Mouse (Mus musculus): Measurements from ENCODE around the gene Rasgef1c. TPM values are rescaled to one million over a fixed set of nuclear protein-coding genes. Genes with fewer than 3 reads are reported as not detected.

Rasgef1c gene
- polyA plus RNA-seq, 1 experiment from 2014 or later: not detected

GRCm38 (mm10) chr11:49955577-49956261 is 54.1 kb downstream of the Rasgef1c start:
- Histone ChIP-seq H3K4me1 (ENCODE audit: insufficient read depth, low read depth, low read length) (no peaks in the 10 kb centered on the region), H3K9me3 (ENCODE audit: low read length) (no peaks in the 10 kb centered on the region), H3K4me3 (ENCODE audit: low read depth, low read length) (no peak overlapping the region), H3K36me3 (ENCODE audit: insufficient read depth, low read length) (no peaks in the 10 kb centered on the region), H3K27ac (ENCODE audit: low read length) (no peak overlapping the region), H3K27me3 (replicated peaks; ENCODE audit: insufficient read depth, low read length) (no peaks in the 10 kb centered on the region), H3K9ac (replicated peaks; ENCODE audit: low read depth) (no peak overlapping the region), H3K4me2 (replicated peaks; ENCODE audit: low read depth, low read length) (no peak overlapping the region)
- peak; percentile 44 for ATAC-seq
- 25% methylated on average over 8 of the region's 8 CpGs for WGBS
- TF ChIP-seq CTCF (IDR thresholded peaks at IDR 0.05): peak; percentile 93
- TF ChIP-seq EP300 (IDR thresholded peaks at IDR 0.05): no peak
- DNase-seq (ENCODE audit: low spot score): peak; percentile 84

DNA sequence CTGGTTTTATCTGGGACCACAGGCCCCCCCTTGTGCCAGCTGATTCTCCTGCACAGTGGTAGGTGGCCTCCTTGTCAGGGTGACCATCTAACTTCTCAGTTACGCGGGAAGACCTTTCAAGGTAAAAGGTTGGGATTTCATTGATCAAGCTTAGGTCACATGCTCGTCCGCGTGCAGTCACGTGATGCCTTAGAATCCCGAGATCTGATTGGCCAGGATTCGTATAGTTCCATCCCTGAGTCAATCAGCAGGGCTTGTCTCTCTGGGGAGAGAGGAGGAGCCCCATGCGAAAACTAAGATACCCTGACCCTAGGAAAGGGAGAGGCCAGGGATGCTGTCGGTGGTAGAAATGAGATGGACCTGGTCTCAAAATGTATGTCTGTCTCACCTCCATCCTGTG is 56.4 kb downstream of the Rasgef1c start:
- no peaks in the 10 kb centered on the region for H3K36me3 ChIP-seq (ENCODE audit: insufficient read depth, low read length)
- no peaks in the 10 kb centered on the region for H3K9me3 ChIP-seq (ENCODE audit: low read length)
- H3K4me2 ChIP-seq (replicated peaks; ENCODE audit: low read depth, low read length): no peak overlapping the region
- H3K4me1 ChIP-seq (ENCODE audit: insufficient read depth, low read depth, low read length): no peaks in the 10 kb centered on the region
- H3K4me3 ChIP-seq (ENCODE audit: low read depth, low read length): no peak overlapping the region
- 81% methylated on average over 10 of the region's 10 CpGs for whole genome bisulfite sequencing
- TF ChIP-seq CTCF (IDR thresholded peaks at IDR 0.05) (no peak), EP300 (IDR thresholded peaks at IDR 0.05) (no peak)
- DNase-seq (ENCODE audit: low spot score): no peak
- ATAC-seq: no peak
- no peak overlapping the region for H3K9ac ChIP-seq (replicated peaks; ENCODE audit: low read depth)
- H3K27ac ChIP-seq (ENCODE audit: low read length): no peak overlapping the region
- H3K27me3 ChIP-seq (replicated peaks; ENCODE audit: insufficient read depth, low read length): no peaks in the 10 kb centered on the region

DNA sequence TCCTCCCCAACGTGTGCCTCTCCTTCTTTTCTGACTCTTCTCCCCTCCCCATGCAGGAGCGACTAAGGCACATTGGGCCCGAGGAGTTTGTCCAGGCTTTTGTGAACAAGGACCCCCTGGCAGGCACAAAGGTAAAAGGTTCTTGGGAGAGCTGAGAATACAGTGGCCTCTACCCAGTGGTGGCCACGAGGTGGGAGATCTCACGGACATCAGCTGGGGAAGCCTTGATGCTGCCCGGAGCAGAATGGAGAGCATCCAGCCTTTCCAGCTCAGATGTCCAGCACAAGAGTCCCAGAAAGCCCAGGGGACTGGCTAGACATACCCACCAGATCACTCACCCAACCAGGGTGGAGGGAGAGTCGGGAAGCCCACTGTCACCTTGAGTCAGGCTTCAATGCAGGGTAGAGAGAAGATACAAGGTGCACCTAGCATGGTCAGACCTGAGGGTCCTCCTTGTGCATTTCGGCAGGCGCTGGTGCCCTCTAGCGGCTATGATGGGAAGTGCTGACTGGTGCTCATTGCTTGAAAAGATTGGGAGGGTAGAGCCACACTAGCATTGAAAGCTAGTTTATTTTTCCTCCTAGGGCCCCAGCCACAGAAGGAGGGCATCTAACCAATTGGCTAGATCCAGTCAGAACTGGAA is 59.6 kb downstream of the Rasgef1c start:
- Histone ChIP-seq H3K4me3 (ENCODE audit: low read depth, low read length) (no peak overlapping the region), H3K36me3 (ENCODE audit: insufficient read depth, low read length) (no peaks in the 10 kb centered on the region), H3K4me1 (ENCODE audit: insufficient read depth, low read depth, low read length) (no peaks in the 10 kb centered on the region), H3K27me3 (replicated peaks; ENCODE audit: insufficient read depth, low read length) (no peaks in the 10 kb centered on the region), H3K27ac (ENCODE audit: low read length) (no peak overlapping the region), H3K9ac (replicated peaks; ENCODE audit: low read depth) (no peak overlapping the region), H3K4me2 (replicated peaks; ENCODE audit: low read depth, low read length) (no peak overlapping the region), H3K9me3 (ENCODE audit: low read length) (no peaks in the 10 kb centered on the region)
- DNase-seq (ENCODE audit: low spot score) (peak; percentile 72), ATAC-seq (no peak)
- 33% methylated on average over 10 of the region's 10 CpGs for WGBS
- no peak for TF ChIP-seq EP300 (IDR thresholded peaks at IDR 0.05)
- peak; percentile 90 for TF ChIP-seq CTCF (IDR thresholded peaks at IDR 0.05)

GRCm38 (mm10) chr11:49965320-49965719 is 63.7 kb downstream of the Rasgef1c start:
- WGBS: 37% methylated on average over 3 of the region's 3 CpGs
- ATAC-seq (no peak), DNase-seq (ENCODE audit: low spot score) (no peak)
- no peak overlapping the region for H3K4me3 ChIP-seq (ENCODE audit: low read depth, low read length)
- no peaks in the 10 kb centered on the region for H3K4me1 ChIP-seq (ENCODE audit: insufficient read depth, low read depth, low read length)
- H3K9me3 ChIP-seq (ENCODE audit: low read length): no peaks in the 10 kb centered on the region
- no peak overlapping the region for H3K4me2 ChIP-seq (replicated peaks; ENCODE audit: low read depth, low read length)
- TF ChIP-seq EP300 (IDR thresholded peaks at IDR 0.05) (no peak), CTCF (IDR thresholded peaks at IDR 0.05) (no peak)
- H3K36me3 ChIP-seq (ENCODE audit: insufficient read depth, low read length): no peaks in the 10 kb centered on the region
- H3K27me3 ChIP-seq (replicated peaks; ENCODE audit: insufficient read depth, low read length): no peaks in the 10 kb centered on the region
- H3K27ac ChIP-seq (ENCODE audit: low read length): no peak overlapping the region
- no peak overlapping the region for H3K9ac ChIP-seq (replicated peaks; ENCODE audit: low read depth)

DNA sequence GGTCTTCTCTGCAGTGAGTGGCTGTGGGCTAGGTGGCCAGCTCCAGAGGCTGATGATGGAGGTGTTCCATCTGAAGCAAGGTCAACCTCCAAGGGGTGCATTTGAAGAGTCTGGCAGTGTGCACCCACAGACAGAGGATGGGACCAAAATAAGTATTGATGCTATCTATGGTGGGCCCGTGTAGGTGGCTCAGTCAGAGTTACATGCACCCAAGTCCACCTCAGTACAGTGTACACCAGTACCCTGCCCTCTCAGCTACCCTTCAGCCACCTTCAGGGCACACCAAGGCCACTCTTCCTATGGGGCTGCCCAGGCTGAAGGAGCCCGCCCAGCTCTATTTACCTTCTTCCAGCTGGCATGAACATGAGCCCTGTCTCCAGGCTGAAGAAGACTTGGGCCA is 68.1 kb downstream of the Rasgef1c start:
- Histone ChIP-seq H3K27me3 (replicated peaks; ENCODE audit: insufficient read depth, low read length) (no peaks in the 10 kb centered on the region), H3K9ac (replicated peaks; ENCODE audit: low read depth) (no peak overlapping the region), H3K9me3 (ENCODE audit: low read length) (no peaks in the 10 kb centered on the region), H3K4me1 (ENCODE audit: insufficient read depth, low read depth, low read length) (no peaks in the 10 kb centered on the region), H3K36me3 (ENCODE audit: insufficient read depth, low read length) (no peaks in the 10 kb centered on the region), H3K4me3 (ENCODE audit: low read depth, low read length) (no peak overlapping the region), H3K27ac (ENCODE audit: low read length) (no peak overlapping the region), H3K4me2 (replicated peaks; ENCODE audit: low read depth, low read length) (no peak overlapping the region)
- TF ChIP-seq CTCF (IDR thresholded peaks at IDR 0.05) (no peak), EP300 (IDR thresholded peaks at IDR 0.05) (no peak)
- WGBS: 85% methylated on average over 2 of the region's 2 CpGs
- ATAC-seq (no peak), DNase-seq (ENCODE audit: low spot score) (no peak)

GRCm38 (mm10) chr11:49973657-49974340 is 72.2 kb downstream of the Rasgef1c start:
- H3K27ac ChIP-seq (ENCODE audit: low read length): no peak overlapping the region
- 71% methylated on average over 10 of the region's 10 CpGs for WGBS
- no peaks in the 10 kb centered on the region for H3K9me3 ChIP-seq (ENCODE audit: low read length)
- ATAC-seq (no peak), DNase-seq (ENCODE audit: low spot score) (no peak)
- no peak overlapping the region for H3K9ac ChIP-seq (replicated peaks; ENCODE audit: low read depth)
- no peaks in the 10 kb centered on the region for H3K36me3 ChIP-seq (ENCODE audit: insufficient read depth, low read length)
- no peaks in the 10 kb centered on the region for H3K27me3 ChIP-seq (replicated peaks; ENCODE audit: insufficient read depth, low read length)
- H3K4me1 ChIP-seq (ENCODE audit: insufficient read depth, low read depth, low read length): no peaks in the 10 kb centered on the region
- TF ChIP-seq EP300 (IDR thresholded peaks at IDR 0.05) (no peak), CTCF (IDR thresholded peaks at IDR 0.05) (no peak)
- H3K4me3 ChIP-seq (ENCODE audit: low read depth, low read length): no peak overlapping the region
- H3K4me2 ChIP-seq (replicated peaks; ENCODE audit: low read depth, low read length): no peak overlapping the region
